Mouse (Mus musculus): ENCODE results near the gene Hhex. TPM values are rescaled to one million over a fixed set of nuclear protein-coding genes. Genes with fewer than 3 reads are reported as not detected.

Gene Hhex
- polyA plus RNA-seq, 1 experiment from 2014 or later, result 13.0 TPM

- H3K9me3 ChIP-seq (replicated peaks; ENCODE audit: control insufficient read depth, low read length), result 0 out of 2 replicates have a peak, but pooled peaks cover 2% of the 10 kb centered on the region
- peak overlapping the region; percentile 74; the same call in 1 of the 2 replicates for H3K4me2 ChIP-seq (ENCODE audit: low read depth, low read length)
- H3K9ac ChIP-seq (ENCODE audit: low read length), result no peak overlapping the region
- no peak overlapping the region for H3K27ac ChIP-seq (ENCODE audit: low read length)
- peaks cover 59% of the 10 kb centered on the region for H3K27me3 ChIP-seq (ENCODE audit: control insufficient read depth, insufficient read depth, low read length)
- H3K36me3 ChIP-seq (ENCODE audit: control insufficient read depth, insufficient read depth), result no peaks in the 10 kb centered on the region
- WGBS, result 26% methylated on average over 16 of the region's 16 CpGs
- 0 out of 2 replicates have a peak, but pooled peaks cover 3% of the 10 kb centered on the region for H3K4me1 ChIP-seq (ENCODE audit: control insufficient read depth, insufficient read depth, low read length)
- no peak for ATAC-seq (replicated peaks; ENCODE audit: extremely low read depth, insufficient read depth, low FRiP score)
- H3K4me3 ChIP-seq (ENCODE audit: low read length), result no peak overlapping the region; the same call in 1 of the 2 replicates
These were observed 1.6 kb upstream of the Hhex start for GRCm38 (mm10) chr19:37432868-37433570.

- H3K36me3 ChIP-seq (ENCODE audit: control insufficient read depth, insufficient read depth), result no peaks in the 10 kb centered on the region
- H3K4me2 ChIP-seq (ENCODE audit: low read depth, low read length), result peak overlapping the region; percentile 74
- H3K27ac ChIP-seq (ENCODE audit: low read length), result no peak overlapping the region
- ATAC-seq (replicated peaks; ENCODE audit: extremely low read depth, insufficient read depth, low FRiP score), result no peak
- H3K9me3 ChIP-seq (replicated peaks; ENCODE audit: control insufficient read depth, low read length), result 0 out of 2 replicates have a peak, but pooled peaks cover 2% of the 10 kb centered on the region
- peak overlapping the region; percentile 63 for H3K9ac ChIP-seq (ENCODE audit: low read length)
- 2% methylated on average over 14 of the region's 14 CpGs for WGBS
- peaks cover 60% of the 10 kb centered on the region for H3K27me3 ChIP-seq (ENCODE audit: control insufficient read depth, insufficient read depth, low read length)
- 0 out of 2 replicates have a peak, but pooled peaks cover 3% of the 10 kb centered on the region for H3K4me1 ChIP-seq (ENCODE audit: control insufficient read depth, insufficient read depth, low read length)
- peak overlapping the region; percentile 57 for H3K4me3 ChIP-seq (ENCODE audit: low read length)
These were observed 731 bp upstream of the Hhex start for GRCm38 (mm10) chr19:37433895-37434262.

GRCm38 (mm10) chr19:37435041-37435852 lies 637 bp downstream of the Hhex start:
- peak; percentile 71 for ATAC-seq (replicated peaks; ENCODE audit: extremely low read depth, insufficient read depth, low FRiP score)
- Histone ChIP-seq H3K36me3 (ENCODE audit: control insufficient read depth, insufficient read depth) (no peaks in the 10 kb centered on the region), H3K27me3 (ENCODE audit: control insufficient read depth, insufficient read depth, low read length) (peaks cover 65% of the 10 kb centered on the region), H3K4me1 (ENCODE audit: control insufficient read depth, insufficient read depth, low read length) (0 out of 2 replicates have a peak, but pooled peaks cover 3% of the 10 kb centered on the region), H3K9ac (ENCODE audit: low read length) (peak overlapping the region; percentile 63), H3K27ac (ENCODE audit: low read length) (peak overlapping the region; percentile 85), H3K4me2 (ENCODE audit: low read depth, low read length) (peak overlapping the region; percentile 74), H3K9me3 (replicated peaks; ENCODE audit: control insufficient read depth, low read length) (0 out of 2 replicates have a peak, but pooled peaks cover 2% of the 10 kb centered on the region), H3K4me3 (ENCODE audit: low read length) (peak overlapping the region; percentile 57)
- 1% methylated on average over 77 of the region's 77 CpGs for WGBS

GRCm38 (mm10) chr19:37435853-37436174 lies 1.2 kb downstream of the Hhex start:
- Histone ChIP-seq H3K36me3 (ENCODE audit: control insufficient read depth, insufficient read depth) (no peaks in the 10 kb centered on the region), H3K27me3 (ENCODE audit: control insufficient read depth, insufficient read depth, low read length) (peaks cover 63% of the 10 kb centered on the region), H3K9ac (ENCODE audit: low read length) (no peak overlapping the region), H3K4me1 (ENCODE audit: control insufficient read depth, insufficient read depth, low read length) (0 out of 2 replicates have a peak, but pooled peaks cover 3% of the 10 kb centered on the region), H3K27ac (ENCODE audit: low read length) (peak overlapping the region; percentile 57), H3K9me3 (replicated peaks; ENCODE audit: control insufficient read depth, low read length) (0 out of 2 replicates have a peak, but pooled peaks cover 2% of the 10 kb centered on the region), H3K4me2 (ENCODE audit: low read depth, low read length) (peak overlapping the region; percentile 74), H3K4me3 (ENCODE audit: low read length) (peak overlapping the region; percentile 57)
- 10% methylated on average over 10 of the region's 10 CpGs for WGBS
- ATAC-seq (replicated peaks; ENCODE audit: extremely low read depth, insufficient read depth, low FRiP score), result no peak

- H3K4me2 ChIP-seq (ENCODE audit: low read depth, low read length), result peak overlapping the region; percentile 74
- no peak for ATAC-seq (replicated peaks; ENCODE audit: extremely low read depth, insufficient read depth, low FRiP score)
- H3K27ac ChIP-seq (ENCODE audit: low read length), result peak overlapping the region; percentile 57
These were observed 2.1 kb downstream of the Hhex start for GRCm38 (mm10) chr19:37436514-37437288.

GRCm38 (mm10) chr19:37437289-37437606 lies 2.6 kb downstream of the Hhex start:
- Histone ChIP-seq H3K9ac (ENCODE audit: low read length) (no peak overlapping the region), H3K4me2 (ENCODE audit: low read depth, low read length) (peak overlapping the region; percentile 74), H3K27me3 (ENCODE audit: control insufficient read depth, insufficient read depth, low read length) (peaks cover 57% of the 10 kb centered on the region), H3K9me3 (replicated peaks; ENCODE audit: control insufficient read depth, low read length) (no peaks in the 10 kb centered on the region), H3K4me1 (ENCODE audit: control insufficient read depth, insufficient read depth, low read length) (0 out of 2 replicates have a peak, but pooled peaks cover 3% of the 10 kb centered on the region), H3K36me3 (ENCODE audit: control insufficient read depth, insufficient read depth) (no peaks in the 10 kb centered on the region), H3K4me3 (ENCODE audit: low read length) (no peak overlapping the region), H3K27ac (ENCODE audit: low read length) (no peak overlapping the region)
- no peak for ATAC-seq (replicated peaks; ENCODE audit: extremely low read depth, insufficient read depth, low FRiP score)
- WGBS, result 27% methylated on average over 14 of the region's 14 CpGs

More at GRCm38 (mm10) chr19:37436514-37437288, 2.1 kb downstream of the Hhex start:
- Histone ChIP-seq H3K36me3 (ENCODE audit: control insufficient read depth, insufficient read depth) (no peaks in the 10 kb centered on the region), H3K9me3 (replicated peaks; ENCODE audit: control insufficient read depth, low read length) (no peaks in the 10 kb centered on the region), H3K4me3 (ENCODE audit: low read length) (peak overlapping the region; percentile 57), H3K9ac (ENCODE audit: low read length) (peak overlapping the region; percentile 14; the same call in 1 of the 2 replicates), H3K4me1 (ENCODE audit: control insufficient read depth, insufficient read depth, low read length) (0 out of 2 replicates have a peak, but pooled peaks cover 3% of the 10 kb centered on the region), H3K27me3 (ENCODE audit: control insufficient read depth, insufficient read depth, low read length) (peaks cover 56% of the 10 kb centered on the region)
- WGBS, result 21% methylated on average over 28 of the region's 28 CpGs

- H3K27ac ChIP-seq (ENCODE audit: low read length), result no peak overlapping the region
- 0 out of 2 replicates have a peak, but pooled peaks cover 5% of the 10 kb centered on the region for H3K4me1 ChIP-seq (ENCODE audit: control insufficient read depth, insufficient read depth, low read length)
- H3K36me3 ChIP-seq (ENCODE audit: control insufficient read depth, insufficient read depth), result no peaks in the 10 kb centered on the region
- no peak for ATAC-seq (replicated peaks; ENCODE audit: extremely low read depth, insufficient read depth, low FRiP score)
- WGBS, result 68% methylated on average over 4 of the region's 4 CpGs
- no peak overlapping the region for H3K4me3 ChIP-seq (ENCODE audit: low read length)
- H3K27me3 ChIP-seq (ENCODE audit: control insufficient read depth, insufficient read depth, low read length), result peaks cover 35% of the 10 kb centered on the region
- no peaks in the 10 kb centered on the region for H3K9me3 ChIP-seq (replicated peaks; ENCODE audit: control insufficient read depth, low read length)
- no peak overlapping the region for H3K9ac ChIP-seq (ENCODE audit: low read length)
- H3K4me2 ChIP-seq (ENCODE audit: low read depth, low read length), result no peak overlapping the region
These were observed 5.6 kb downstream of the Hhex start for GRCm38 (mm10) chr19:37440181-37440580.

- 60% methylated on average over 16 of the region's 16 CpGs for WGBS
- peaks cover 31% of the 10 kb centered on the region for H3K27me3 ChIP-seq (ENCODE audit: control insufficient read depth, insufficient read depth, low read length)
These were observed 6.3 kb downstream of the Hhex start for GRCm38 (mm10) chr19:37440708-37441475.

More at GRCm38 (mm10) chr19:37440708-37441475, 6.3 kb downstream of the Hhex start:
- Histone ChIP-seq H3K4me1 (ENCODE audit: control insufficient read depth, insufficient read depth, low read length) (0 out of 2 replicates have a peak, but pooled peaks cover 2% of the 10 kb centered on the region), H3K4me3 (ENCODE audit: low read length) (no peak overlapping the region), H3K27ac (ENCODE audit: low read length) (no peak overlapping the region), H3K9me3 (replicated peaks; ENCODE audit: control insufficient read depth, low read length) (no peaks in the 10 kb centered on the region), H3K4me2 (ENCODE audit: low read depth, low read length) (no peak overlapping the region), H3K9ac (ENCODE audit: low read length) (no peak overlapping the region), H3K36me3 (ENCODE audit: control insufficient read depth, insufficient read depth) (no peaks in the 10 kb centered on the region)
- ATAC-seq (replicated peaks; ENCODE audit: extremely low read depth, insufficient read depth, low FRiP score), result no peak

Measured in heart, embryonic 16.5 days (tissue).